Mouse (Mus musculus) neural tube, embryonic 13.5 days (tissue): Measurements from ENCODE around the gene Gm9747. TPM values are rescaled to one million over a fixed set of nuclear protein-coding genes. Genes with fewer than 3 reads are reported as not detected.

Experiments used
- polyA plus RNA-seq: library from polyadenylated mRNA; unstranded; fragments of >200 nt; fragmentation: Nextera tagmentation; extraction: Ambion mirVana; gene quantifications from 2 replicates; pipeline ENCODE4 v1.2.1, GENCODE M21; 2015

Gm9747 gene
- polyA plus RNA-seq, 1 experiment from 2014 or later: 22.1 TPM

Other genes starting within 250 kb of the Gm9747 start
- 7.1 and 8.2 TPM in 2 replicates for gene Irs1, start 58.3 kb downstream of the Gm9747 start, polyA plus RNA-seq
- gene Rhbdd1, start 83.3 kb downstream of the Gm9747 start, polyA plus RNA-seq: 4.1 and 5.4 TPM in 2 replicates